Mouse (Mus musculus): ENCODE data around the gene Xylt1. TPM values are rescaled to one million over a fixed set of nuclear protein-coding genes. Genes with fewer than 3 reads are reported as not detected.

Xylt1 gene
- total RNA-seq, 2 experiments from 2014 or later, result 20.9 to 21.9 TPM

DNA sequence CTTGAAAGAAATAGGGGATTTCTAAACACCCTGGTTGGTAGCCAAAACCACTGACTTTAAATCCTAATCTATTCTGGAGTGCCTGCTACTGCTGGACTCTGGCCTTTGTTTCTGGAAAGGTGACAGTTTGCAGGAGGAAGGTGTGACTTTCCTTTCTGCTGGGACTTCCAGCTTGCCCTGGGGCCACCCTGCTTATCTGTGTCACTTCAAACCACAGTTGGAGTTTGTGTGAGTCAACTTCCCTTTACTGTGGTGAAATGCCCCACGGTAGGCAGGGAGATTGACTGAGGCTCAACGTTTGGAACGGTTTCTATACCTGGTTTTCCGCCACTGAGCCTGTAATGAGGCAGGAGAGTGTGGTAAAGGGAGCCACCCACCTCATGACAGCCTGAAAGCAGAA, 13.2 kb downstream of the Xylt1 start:
- peak; percentile 88 for ATAC-seq (replicated peaks; ENCODE audit: poor library complexity, severe bottlenecking)

DNA sequence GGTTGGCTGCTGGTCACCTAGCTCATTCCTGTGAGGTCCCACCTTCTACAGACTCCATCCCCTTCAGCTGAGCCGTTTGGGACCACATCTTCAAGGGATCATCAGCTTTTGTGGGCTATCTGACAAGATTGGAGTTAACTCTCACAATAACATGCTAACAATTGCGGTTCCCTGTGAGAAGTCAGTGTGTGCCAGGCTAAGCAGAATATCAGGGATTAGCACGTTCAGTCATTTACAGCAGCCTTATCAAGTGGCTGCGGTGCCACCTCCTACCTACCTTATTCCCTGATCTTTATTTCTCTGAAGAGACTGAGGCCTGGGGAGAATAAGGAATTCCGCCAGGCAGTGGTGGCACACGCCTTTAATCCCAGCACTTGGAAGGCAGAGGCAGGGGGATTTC, 13.6 kb downstream of the Xylt1 start:
- ATAC-seq (replicated peaks; ENCODE audit: poor library complexity, severe bottlenecking), result no peak

DNA sequence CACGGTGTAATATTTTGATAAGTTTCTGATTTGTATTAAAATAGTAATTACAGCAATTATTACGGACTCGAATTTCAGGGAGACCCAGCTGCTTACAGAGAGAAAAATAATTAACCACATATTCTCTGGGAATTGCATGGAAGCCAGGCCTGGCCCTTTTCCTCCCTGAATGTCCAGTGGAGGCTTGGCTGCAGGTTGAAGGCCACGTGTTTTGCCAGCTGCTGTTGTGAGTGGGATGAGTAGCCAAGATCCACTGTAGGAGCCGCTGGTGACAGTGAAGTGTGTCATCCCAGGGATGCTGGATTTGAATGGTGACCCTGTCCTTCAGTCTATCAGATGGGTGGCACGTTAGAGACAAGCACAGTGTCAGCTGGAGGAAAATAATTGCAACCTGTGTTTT, 14.7 kb downstream of the Xylt1 start:
- no peak for ATAC-seq (replicated peaks; ENCODE audit: poor library complexity, severe bottlenecking)

DNA sequence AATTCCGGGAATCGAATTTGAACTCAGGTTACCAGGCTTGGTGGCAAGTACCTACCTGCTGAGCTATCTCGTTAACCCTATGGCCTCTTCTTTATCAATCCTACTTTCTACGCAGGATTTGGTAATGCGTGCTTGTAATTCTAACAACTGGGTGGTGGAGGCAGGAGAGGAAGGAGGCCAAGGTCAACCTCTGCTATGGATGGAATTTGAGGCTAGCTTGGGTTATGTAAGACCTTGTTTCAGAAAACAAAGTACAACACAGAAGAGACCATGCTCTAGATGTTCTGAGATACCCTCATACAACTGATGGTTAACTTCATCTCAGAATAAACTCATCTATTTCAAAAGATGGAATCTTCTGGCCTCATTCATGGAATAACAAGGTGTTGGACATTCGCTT, 17.1 kb downstream of the Xylt1 start:
- no peak for ATAC-seq (replicated peaks; ENCODE audit: poor library complexity, severe bottlenecking)

DNA sequence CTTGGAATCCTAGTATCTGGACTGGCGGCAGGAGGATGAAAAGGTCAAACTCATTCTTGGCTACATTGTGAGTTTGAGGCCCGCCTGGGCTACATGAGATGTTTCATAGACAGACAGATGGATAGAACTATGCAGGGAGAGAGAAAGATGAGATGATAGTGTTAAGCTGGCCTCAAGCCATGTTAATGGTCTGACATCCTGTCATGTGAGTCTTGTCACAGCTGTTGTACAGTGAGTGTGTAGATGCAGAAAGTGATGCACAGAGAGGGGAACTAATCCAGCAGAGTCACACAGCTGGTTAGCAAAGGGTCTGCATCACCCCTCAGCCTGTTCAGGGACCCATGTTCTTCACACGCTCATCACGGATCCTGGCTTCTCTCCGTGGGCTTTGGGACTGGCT, 19.2 kb downstream of the Xylt1 start:
- no peak for ATAC-seq (replicated peaks; ENCODE audit: poor library complexity, severe bottlenecking)

DNA sequence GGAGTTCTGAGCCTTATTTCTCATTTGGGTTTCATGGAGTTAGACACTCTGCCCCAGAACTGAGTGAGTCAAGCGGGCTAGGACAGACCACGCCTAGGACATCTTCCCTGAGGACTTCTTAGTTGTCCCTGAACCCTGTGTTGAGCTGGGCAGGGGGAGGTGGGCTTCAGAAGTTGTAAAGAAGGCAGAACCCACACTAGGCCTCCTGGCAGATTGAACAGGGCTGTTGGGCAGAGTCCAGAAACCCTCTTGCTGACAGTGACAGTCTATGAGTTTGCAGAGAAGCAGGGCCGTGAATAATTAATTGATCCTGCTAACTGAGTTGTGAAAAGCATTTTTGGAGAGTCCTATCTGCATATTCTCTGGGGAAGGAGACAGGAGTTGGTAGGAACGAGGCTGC, 20.8 kb downstream of the Xylt1 start:
- ATAC-seq (replicated peaks; ENCODE audit: poor library complexity, severe bottlenecking), result no peak

DNA sequence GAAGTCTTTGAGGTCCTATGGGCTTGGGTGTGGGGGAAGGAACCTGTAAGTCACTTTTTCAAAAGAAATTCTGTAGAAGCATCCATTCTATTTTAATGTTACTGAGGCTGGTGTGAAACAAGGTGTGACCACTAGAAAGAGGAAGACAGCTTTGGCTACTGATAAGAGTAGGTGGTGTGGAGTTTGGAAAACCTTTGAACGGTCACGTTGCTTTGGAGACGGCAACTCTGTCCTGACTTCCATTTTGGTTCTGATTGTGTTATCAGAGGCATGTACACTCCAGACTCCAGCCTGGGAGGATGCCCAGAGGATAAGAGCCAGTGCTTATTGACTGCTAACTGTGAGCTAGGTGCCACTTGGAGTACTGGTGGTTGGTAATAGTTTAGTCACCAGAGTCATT, 25.6 kb downstream of the Xylt1 start:
- peak; percentile 39 for ATAC-seq (replicated peaks; ENCODE audit: poor library complexity, severe bottlenecking)

DNA sequence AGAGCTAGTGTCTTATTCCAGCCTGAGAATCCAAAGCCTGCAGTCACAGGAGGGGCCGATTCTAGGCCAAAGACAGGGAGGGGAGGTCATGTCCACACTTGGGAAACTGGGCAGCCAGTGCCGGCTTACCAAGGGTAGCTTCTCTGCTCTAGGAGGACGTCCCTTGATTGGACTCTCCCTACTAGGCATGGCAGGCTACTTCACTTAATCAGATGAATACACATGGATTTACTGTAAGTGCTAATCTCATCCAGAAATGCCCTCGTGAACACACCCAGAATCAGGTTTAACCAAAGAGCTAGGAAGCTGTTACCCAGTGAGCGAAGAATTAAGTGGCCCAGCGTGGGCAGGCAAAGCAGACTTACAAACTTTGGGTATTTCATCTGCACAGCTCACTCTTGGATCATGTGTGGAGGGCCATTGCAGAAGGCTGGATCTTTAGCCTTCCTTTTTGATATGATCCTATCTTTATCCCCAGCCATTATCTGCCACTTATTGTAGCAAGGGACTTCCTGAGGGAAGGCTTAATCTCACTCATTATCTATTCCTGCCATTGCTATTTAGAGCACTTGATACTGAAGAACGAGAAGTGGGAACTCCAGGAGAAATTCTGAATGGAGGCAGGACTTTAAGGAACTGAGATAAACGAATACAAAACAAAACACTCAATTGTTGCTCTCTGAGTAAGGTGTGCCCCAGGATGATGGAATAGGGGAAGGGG, 28.6 kb downstream of the Xylt1 start:
- ATAC-seq (replicated peaks; ENCODE audit: poor library complexity, severe bottlenecking), result no peak

DNA sequence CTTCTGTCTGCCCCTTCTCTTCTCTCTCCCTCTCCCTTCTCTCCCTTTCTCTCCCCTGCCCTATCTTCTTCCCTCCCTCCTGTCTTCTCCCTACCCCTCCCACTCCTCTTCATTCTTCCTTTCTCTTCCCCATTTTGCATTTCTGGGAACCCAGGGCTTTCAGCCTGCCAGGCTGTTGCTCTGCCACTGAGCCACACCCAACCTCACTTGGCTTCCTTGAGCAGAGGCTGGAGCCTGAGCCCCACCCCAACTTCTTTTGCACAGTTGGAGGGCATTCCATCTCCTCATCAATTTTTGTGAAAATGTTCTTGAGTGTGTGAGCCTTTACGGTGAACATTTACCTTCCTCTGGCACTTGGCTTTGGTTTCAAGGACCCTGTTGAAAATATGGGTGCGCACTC, 31.1 kb downstream of the Xylt1 start:
- peak; percentile 60 for ATAC-seq (replicated peaks; ENCODE audit: poor library complexity, severe bottlenecking)

DNA sequence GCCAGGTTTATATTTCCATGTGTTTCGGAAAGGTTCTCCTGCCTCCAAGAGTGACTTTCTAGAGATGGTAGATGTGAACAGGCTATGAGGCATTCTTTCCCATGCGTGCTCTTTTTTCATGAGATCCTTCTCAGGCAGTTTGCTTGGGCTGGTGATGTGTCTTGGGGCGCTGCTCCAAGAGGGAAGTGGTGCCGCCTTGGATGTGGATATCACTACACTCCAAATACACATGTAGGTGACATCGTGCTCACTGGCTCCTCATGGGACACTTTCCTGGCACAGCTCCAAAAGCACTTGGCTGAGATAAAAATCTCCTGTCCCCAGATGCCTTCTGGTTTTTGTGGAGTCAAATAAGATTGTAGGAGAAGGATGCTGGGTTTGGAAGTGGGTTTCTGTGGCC, 31.6 kb downstream of the Xylt1 start:
- ATAC-seq (replicated peaks; ENCODE audit: poor library complexity, severe bottlenecking), result no peak

DNA sequence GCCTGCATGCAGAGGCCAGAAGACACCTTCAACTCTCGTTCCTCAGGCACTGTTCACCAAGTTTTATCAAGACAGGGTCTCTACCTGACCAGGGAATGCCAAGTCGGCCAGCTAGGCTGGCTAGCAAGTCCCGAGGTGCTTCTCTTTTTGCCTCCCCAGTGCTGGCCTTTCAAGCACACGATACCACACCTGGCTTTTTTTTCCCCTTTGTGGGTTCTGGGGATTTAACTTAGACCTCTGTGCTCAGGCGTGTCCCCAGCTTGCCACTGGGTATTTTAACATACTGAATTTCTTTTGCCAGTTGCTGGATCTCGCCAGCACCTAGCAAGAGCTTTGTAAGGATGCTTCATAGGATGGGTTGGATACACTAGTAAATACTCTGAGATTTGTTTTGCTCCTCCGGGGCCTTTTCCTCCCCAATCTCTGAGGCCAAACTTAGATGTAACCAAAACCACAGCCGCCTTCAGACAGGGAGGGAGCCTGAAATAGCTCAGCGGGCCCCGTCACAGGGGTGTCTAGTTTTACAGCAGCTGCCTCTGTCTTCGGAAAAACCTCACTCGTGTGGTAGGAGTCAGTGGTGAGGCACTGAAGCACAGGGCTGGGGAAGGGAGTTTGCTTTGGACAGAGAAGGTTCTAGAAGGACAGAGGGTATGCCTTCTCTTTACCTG, 33.7 kb downstream of the Xylt1 start:
- peak; percentile 23; the same call in 1 of the 2 replicates for ATAC-seq (replicated peaks; ENCODE audit: poor library complexity, severe bottlenecking)

DNA sequence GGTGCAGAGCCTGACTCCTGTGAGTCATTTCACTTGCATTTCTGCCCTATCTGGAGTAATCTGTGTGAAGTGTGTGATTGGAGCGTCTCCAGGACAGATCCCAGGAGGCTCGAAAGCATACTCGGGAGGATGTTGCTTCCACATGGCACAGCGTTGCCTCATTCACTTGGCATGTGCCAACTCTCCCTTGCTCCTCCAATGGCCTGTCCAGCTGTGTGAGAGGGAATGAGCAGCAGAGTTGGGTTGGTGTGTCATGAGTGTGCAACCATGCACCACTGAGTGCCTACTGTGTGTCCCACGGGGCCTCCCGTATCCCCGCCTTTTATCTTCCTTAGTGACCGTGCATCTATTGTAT, 34.2 kb downstream of the Xylt1 start:
- ATAC-seq (replicated peaks; ENCODE audit: poor library complexity, severe bottlenecking), result peak; percentile 10; the same call in 1 of the 2 replicates

DNA sequence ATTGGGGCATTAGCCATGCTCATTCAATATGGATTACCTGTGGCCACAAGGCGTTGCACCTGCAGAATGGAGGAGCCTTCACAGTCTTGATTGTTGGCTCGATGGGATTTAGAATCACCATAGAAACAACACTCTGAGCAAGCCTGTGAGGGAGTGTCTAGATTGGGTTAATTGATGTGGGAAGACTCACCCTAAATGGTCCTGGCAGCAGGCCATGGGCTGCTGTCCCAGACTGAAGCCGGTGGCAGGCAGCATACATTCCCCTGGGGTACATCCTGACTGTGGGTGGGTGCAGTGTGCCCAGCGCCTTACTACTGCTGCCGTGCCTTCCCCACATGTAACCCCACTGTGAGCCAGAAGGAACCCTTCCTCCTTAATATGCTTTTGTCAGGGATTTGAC, 38.3 kb downstream of the Xylt1 start:
- ATAC-seq (replicated peaks; ENCODE audit: poor library complexity, severe bottlenecking), result no peak

DNA sequence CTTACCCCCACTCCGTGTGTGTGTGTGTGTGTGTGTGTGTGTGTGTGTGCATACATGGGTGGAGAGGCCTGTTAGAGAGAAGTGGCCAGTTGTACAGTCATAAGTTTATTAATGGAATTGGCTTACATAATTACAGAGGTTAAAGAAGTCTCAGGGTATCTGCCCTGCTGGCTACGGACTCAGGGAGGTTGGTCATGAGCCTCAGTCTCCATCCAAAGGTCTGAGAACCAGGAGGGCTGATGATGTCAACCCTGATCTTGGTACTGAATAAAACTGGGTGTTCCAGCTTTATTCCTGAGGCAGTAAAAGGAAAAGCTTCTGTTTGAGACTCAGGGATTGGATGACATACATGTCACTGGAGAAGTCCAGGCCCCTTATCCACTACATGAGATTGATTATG, 39.1 kb downstream of the Xylt1 start:
- no peak for ATAC-seq (replicated peaks; ENCODE audit: poor library complexity, severe bottlenecking)

DNA sequence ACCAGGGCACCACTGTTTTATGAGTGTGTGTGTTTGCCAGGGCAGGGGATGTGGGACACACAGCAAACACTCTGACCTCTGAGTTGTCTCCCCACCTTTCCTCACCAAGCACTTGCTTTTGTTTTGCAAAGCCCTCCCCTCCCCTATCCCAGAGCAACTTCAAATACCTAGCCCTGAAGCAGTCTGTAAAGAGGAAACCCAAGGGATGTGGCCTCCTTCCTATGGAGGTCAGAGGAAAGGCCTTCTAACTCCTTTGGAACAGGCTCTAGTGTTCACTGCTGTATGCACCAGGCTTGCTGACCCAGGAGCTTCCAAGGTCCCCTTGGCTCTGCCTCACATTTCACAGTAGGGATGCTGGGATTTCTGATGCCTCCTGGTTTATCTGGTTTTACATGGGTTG, 39.5 kb downstream of the Xylt1 start:
- no peak for ATAC-seq (replicated peaks; ENCODE audit: poor library complexity, severe bottlenecking)

DNA sequence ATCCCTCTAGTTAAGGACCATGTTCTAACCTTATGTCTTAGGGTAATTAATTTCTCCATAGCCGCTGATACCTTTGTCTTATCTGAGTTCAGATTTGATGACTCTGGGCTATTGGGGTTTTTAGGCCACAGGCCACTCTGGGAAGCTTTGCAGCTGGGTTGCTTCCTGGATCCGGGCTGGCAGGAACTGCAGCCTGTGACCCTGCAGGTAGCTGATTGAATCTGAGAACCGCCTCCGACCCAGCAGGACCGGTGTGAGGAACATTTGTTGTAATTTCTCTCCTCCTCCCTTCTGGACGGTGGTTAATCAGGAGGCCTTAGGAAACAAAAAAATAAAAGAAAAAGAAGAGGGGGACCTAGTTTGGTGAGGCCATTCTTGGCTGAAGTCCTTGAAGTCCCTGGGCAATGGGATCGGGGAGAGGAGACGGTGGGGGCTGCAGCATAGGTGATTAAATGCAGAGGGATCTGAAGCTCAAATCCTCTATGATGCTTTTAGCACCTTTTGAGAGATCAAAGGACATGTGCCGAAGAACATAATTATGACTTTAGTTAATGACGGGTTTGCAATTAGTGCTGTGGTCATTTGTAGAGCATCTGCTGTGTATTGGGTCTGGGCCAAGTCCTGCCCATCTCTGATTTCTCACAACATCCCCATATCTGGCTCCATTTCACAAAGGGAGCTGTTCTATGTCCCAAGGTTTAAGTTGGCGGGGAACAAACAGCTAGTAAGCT, 40.2 kb downstream of the Xylt1 start:
- no peak for ATAC-seq (replicated peaks; ENCODE audit: poor library complexity, severe bottlenecking)

DNA sequence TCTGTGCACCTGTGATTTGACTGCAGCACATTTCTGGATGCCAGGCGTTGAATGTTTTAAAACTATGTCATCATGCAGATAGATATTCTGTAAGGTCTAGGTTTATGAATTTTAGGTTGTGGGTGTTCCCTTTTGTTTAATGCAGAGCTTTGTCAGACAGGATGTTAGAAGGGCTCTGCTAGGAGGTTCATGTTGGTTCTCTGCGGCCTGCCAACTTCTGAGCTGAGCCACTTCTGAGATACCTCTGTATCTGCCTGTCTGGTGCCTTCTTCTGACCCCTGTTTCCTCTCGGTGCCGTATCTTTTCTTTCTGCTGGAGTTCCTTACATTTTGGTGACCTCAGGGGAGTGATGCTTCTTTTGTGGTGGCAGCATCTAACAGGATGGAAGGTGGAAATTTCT, 44.1 kb downstream of the Xylt1 start:
- ATAC-seq (replicated peaks; ENCODE audit: poor library complexity, severe bottlenecking), result no peak

DNA sequence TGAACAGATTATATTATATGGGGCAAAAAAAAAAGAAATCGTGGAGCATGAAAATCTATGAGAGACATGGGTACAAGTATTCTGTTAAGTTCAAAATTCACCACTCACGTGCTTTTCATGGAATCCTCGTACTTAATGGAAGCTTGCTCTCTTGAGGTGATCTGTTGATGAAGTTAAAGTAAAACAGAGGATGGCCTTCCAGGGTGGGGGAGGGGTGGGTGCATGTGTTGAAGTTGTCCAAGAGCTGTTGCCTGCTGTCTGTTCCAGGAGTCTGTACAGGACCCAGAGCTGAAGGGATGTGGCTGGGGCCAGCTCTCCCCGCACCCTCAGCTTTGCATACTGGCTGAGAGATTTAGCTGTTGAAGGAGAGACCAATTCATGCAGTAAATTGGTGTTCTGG, 45.6 kb downstream of the Xylt1 start:
- ATAC-seq (replicated peaks; ENCODE audit: poor library complexity, severe bottlenecking), result no peak

DNA sequence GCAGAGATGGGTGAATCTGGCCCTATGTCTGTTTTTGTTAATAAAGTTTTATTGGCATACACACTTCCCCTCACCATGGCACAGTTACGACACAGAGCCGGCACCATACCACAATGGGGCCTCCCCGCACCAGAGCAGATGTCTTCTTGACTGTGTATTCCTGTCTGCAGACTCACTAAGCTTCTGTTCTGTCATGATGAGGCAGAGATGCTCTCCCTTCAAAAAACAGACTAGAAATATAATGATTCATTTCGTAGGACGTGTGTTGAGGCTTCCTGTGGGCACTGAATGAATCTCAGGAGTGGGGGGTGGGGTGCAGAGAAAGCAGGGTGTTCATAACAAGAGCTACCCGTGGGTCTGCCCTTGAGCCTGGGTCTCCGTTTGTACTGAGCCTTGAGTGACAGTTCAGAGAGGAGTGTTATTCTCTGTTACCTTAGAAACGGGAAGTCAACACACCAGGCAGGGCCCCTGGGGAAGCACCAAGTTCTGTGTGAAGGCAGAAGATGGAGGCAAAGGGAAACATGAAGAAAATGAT, 48.0 kb downstream of the Xylt1 start:
- peak; percentile 91 for ATAC-seq (replicated peaks; ENCODE audit: poor library complexity, severe bottlenecking)

DNA sequence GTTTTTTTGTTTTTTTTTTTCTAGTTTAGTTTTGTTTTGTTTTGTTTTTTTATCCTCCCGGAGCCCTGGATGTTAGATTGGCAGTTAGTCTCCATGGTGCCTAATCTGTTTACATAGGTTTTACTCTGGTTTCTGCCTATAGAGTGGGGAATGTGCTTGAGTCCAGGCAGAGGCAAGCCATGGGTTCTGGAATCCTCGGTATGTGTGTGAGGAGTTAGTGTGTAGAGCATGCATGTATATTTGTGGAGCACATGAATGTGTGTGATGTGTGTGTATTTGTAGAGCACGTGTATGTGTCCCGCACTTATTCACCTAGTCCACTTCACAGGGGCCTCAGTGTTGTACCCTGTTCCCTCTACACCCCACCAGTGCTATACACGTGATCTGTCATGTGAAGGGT, 48.7 kb downstream of the Xylt1 start:
- ATAC-seq (replicated peaks; ENCODE audit: poor library complexity, severe bottlenecking), result no peak

DNA sequence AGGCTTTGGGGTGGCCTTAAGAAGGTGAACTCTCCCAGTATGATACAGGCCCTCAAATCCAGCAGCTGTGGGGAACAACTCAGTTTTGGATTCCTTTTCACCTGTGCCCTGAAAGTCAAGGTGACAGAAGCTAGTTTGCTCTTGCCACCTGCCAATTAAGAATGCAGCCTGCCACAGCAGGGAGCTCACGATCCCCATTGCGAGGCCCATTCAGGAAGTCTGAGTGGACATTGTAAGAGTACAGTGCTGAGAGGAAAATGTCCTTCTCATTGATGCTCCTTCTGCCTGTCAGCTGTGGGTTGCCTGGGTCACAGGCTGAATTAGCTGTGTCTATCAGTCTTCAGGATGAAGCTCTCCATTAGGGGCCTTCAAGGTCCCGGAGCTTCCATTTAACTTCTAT, 49.1 kb downstream of the Xylt1 start:
- ATAC-seq (replicated peaks; ENCODE audit: poor library complexity, severe bottlenecking), result no peak
